Mouse (Mus musculus) splenic B cell, adult 2 months (primary cell): ENCODE data around the gene Map3k20.

ENCODE experiments used
- DNase-seq: peaks from one replicate; pipeline ENCODE4 v3.0.0-alpha.2; 2011; ENCODE audit warnings: low read depth, low spot score
- H3K27me3 ChIP-seq: 2 replicates; pipeline ENCODE4 v1.6.1; 2012; ENCODE audit warnings: mild to moderate bottlenecking, low read length, moderate library complexity, mixed read lengths; ENCODE audit not compliant: control insufficient read depth, poor library complexity, insufficient read depth, severe bottlenecking
- H3K36me3 ChIP-seq: 2 replicates; pipeline ENCODE4 v1.6.1; 2012; ENCODE audit warnings: mild to moderate bottlenecking, low read length, moderate library complexity, mixed read lengths; ENCODE audit not compliant: control insufficient read depth, poor library complexity, insufficient read depth, severe bottlenecking

Map3k20 gene

DNA sequence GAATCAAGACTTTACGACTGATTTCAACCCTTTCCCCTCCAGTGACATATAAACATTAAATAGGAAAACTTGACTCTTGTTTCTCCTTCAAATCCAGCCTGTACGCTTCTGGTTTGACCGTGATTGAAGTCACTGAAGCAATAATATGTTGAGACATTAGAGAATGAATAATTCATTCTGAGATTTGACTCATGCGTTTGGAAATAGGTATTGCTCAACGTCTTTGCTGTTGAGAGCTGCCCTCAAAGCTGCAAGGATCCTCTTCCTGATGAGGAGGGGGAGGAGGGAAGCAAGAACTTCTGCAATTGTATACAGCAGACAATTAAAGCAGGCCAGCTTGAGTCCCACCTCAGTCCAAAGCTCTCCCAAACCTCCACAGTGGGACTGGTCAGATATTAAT is 81.1 kb downstream of the Map3k20 start:
- H3K27me3 ChIP-seq: no peaks in the 10 kb centered on the region
- DNase-seq: no peak
- H3K36me3 ChIP-seq: no peaks in the 10 kb centered on the region

DNA sequence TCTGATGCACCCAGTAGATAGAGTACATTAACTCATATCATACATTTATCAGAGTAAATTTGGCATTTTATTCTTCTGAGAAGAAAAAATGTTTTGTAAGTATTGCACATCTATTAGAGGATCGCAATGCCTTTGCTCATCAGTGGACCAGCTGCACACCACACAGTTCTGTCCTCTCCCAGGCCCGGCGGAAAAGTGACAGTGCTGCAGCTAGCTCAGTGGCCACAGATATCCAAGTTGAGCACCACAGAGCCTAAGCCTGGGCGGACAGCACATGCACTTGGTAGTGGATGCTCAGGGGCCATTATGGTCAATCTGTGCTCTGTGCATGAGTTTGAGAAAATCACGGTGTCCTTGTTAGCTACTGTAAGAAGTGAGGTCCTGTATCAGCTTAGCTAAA is 82.4 kb downstream of the Map3k20 start:
- no peaks in the 10 kb centered on the region for H3K36me3 ChIP-seq
- no peaks in the 10 kb centered on the region for H3K27me3 ChIP-seq
- no peak for DNase-seq

DNA sequence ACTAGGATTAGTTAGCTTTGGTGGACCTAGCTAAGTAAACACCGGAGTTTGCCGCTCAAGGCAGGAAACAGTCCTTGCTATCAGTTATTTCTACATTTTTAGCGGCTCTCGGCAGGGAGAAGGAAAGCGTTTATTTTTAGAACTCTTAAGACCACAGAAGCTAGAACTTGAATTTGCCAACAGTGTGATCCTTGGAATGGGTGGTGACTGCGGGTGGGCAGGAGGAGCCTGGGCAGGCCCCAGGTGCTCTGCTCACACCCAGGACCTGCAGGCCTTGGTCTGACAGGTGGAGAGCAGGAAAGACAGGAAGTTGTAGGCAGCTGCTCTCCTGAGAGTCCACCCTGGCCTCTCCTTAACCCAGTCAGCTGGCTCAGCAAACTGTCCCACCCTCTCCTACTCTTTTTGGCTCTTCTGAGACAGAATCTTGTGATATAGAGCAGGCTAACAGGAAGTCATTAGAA is 83.7 kb downstream of the Map3k20 start:
- Histone ChIP-seq H3K27me3 (no peaks in the 10 kb centered on the region), H3K36me3 (no peaks in the 10 kb centered on the region)
- no peak for DNase-seq

DNA sequence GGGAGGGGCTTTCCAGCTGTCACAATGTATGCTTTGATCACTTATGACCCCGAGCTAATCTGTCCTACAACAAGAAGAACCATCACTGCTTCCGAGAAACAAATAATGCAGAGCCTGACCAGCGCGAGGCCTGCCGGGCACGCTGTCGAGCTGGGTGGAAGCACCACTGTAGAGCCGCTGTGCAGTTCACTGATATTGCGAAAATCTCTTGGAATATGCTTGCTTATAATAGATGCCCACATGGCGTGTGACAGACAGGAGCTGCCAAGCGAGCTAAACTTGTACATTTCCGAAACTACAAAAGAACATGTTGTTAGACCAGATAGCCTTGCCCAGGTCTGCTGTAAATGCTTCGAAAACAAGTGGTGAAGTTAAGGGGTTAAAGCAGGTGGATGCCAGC is 86.7 kb downstream of the Map3k20 start:
- H3K27me3 ChIP-seq: no peaks in the 10 kb centered on the region
- no peak for DNase-seq
- H3K36me3 ChIP-seq: no peaks in the 10 kb centered on the region

DNA sequence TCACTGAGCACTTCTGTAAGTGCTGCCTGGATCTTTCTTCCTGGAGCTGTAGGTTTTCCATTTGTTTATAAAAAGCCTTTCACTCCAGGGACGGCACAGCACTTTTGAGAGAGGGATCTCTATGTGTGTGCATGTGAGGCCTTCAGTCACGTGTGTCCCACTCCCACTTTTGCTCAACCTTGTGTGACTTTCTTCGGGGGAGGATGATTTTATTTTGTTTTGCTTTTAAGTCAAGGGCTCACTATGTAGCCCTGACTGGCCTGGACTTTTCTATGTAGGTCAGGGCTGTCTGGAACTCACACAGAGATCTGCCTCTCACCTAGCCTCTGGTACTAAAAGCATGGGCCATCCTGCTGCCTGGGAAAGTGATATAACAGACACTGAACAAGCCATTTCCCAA is 88.6 kb downstream of the Map3k20 start:
- no peaks in the 10 kb centered on the region for H3K36me3 ChIP-seq
- no peaks in the 10 kb centered on the region for H3K27me3 ChIP-seq
- no peak for DNase-seq

DNA sequence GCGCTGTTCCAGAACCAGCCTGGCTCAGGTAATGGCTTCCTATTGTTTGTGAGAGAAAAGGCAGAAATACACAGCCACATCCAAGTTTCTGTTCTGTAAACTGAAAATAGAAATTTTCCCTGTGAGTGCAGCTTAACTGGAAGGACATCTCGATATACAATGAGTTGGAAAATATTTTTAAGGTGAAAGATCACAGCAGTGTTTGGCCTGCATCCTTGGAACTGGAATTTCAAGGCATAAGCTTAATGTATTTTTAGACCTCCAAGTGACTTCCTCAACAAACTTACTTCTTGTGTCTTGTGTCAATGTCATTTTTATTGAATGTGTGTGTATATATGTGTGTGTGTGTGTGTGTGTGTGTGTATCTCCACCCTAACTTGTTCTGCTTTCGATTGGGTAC is 90.4 kb downstream of the Map3k20 start:
- no peak for DNase-seq
- no peaks in the 10 kb centered on the region for H3K36me3 ChIP-seq
- no peaks in the 10 kb centered on the region for H3K27me3 ChIP-seq

DNA sequence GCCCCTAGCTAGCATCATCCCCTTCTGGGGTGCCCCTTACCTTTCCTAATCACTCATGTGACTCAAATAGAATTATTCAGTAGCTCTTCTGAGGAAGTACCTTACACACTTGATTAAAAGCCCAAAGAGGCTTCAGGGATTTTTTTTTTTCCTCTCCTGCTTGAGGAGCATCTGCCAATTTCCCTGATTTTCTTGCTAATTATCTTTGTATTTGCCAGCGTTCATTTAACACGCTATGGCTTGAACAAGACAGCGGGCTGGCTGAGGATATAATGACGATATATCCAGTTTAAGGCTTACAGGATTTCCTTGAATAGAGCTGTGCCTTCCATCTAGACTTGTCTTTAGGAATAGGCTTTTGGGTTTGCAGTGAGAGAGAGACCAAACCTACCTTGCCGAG is 91.5 kb downstream of the Map3k20 start:
- H3K36me3 ChIP-seq: no peaks in the 10 kb centered on the region
- H3K27me3 ChIP-seq: no peaks in the 10 kb centered on the region
- DNase-seq: no peak

DNA sequence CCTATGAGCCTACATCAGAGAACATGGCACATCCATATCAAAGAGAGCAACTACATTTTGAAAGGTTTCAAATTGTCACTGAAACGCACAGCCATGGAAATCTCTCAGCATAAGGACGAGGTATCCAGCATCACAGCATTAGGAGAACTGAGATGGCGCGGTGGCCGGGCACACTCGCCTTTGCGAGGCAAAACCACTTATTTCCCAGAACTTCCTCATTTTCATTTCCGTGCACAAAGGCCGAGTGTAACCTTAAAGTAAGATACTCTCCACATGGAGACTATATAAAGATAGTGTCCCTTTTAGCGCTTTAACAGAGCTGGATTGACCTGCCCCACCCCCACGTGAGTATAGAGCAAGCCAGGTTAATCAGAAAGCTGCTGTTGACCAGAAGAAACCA is 94.0 kb downstream of the Map3k20 start:
- DNase-seq: peak; percentile 37
- H3K36me3 ChIP-seq: no peaks in the 10 kb centered on the region
- H3K27me3 ChIP-seq: no peaks in the 10 kb centered on the region

DNA sequence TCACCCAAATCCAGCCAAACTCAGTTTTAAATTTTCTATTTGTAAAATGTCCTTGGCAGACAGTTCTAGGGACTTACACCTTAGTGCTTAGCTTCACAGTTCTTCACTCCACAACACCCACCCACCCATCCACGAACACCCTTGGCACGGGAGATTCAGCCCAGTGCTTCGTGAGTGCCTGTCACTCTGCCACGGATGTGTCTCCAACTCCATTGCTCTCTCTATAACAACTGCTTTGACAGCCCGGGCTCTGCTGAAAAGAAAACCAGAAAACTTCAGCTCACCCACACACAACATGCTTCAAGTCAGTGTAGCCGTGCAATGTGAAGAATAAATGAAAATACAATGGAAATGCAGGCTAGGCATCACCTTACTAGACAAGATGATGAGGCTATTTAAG is 97.2 kb downstream of the Map3k20 start:
- Histone ChIP-seq H3K27me3 (no peaks in the 10 kb centered on the region), H3K36me3 (no peaks in the 10 kb centered on the region)
- DNase-seq: no peak

DNA sequence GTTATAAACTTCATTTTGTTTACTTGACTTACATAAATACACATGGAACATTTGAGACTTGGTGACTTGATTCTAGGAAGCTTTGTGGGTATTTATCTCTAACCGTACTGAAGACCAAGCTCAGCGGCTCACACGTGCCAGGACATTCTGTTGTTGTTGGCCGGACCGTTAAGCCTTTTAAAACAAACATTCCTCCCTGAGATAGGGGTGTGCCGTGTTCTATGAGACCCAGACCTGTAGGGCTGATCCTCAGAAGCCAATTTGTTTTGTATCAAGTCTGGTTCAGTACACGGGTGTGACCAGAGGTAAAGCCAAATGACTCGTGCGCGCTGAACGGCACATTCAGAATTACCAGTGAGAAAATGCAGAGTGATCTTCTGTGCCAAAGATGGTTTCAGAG is 97.9 kb downstream of the Map3k20 start:
- no peak for DNase-seq
- no peaks in the 10 kb centered on the region for H3K36me3 ChIP-seq

DNA sequence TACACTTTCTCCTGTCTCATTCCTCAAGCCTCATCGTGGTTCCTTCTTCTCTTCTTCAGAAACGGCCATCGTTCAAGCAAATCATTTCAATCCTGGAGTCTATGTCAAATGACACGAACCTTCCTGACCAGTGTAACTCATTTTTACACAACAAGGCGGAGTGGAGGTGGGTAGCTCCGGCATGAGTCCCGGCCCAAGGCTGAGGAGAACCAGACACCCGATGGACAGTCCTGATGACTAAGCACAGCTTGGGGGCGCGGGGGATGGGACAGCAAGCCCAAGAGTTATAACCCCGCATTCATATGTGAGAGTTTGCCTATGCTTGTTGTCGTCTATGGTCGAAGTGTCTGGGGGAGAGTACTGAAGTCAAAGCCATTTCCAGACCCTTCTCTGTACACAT is 104.0 kb downstream of the Map3k20 start:
- DNase-seq: no peak
- no peaks in the 10 kb centered on the region for H3K27me3 ChIP-seq
- no peaks in the 10 kb centered on the region for H3K36me3 ChIP-seq

More for the DNA sequence above, 97.9 kb downstream of the Map3k20 start:
- no peaks in the 10 kb centered on the region for H3K27me3 ChIP-seq

DNA sequence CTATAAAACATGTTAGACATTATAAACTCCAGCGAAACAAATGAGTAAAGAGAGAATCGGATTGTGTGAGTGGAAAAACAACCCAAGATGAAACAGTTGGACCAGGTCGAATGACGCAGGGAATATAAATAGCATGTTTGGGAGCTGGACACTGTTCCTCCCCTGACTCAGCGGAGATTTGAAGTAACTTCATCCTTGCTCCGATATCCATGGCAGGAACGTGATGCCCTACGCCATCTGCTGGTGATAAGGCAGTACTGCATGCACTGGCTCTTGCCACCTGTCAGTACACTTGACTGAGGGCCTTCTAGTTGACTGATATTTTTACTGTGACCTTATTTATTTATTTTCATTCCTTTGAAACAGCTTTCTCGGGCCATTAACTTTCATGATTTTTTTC is 104.5 kb downstream of the Map3k20 start:
- Histone ChIP-seq H3K36me3 (no peaks in the 10 kb centered on the region), H3K27me3 (no peaks in the 10 kb centered on the region)
- DNase-seq: peak; percentile 81

DNA sequence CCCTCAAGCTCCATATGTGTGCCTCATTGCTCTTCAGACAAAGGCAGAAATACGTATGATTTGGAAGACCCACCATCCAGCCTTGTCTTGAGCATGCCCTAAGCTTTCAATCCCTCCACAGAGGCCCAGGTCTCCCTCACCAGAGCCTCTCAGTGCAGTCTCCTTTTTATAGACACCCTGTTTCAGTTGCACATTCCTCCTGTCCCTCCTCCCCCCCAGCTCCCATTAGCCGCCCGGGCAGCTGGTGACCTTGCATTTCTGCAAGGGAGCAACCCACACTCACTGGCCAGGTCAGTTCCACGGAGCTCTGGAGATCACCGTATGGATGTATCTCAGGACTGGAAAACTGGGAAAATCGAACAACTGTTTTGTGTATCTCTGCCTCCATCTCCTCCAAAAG is 105.0 kb downstream of the Map3k20 start:
- H3K36me3 ChIP-seq: no peaks in the 10 kb centered on the region
- H3K27me3 ChIP-seq: no peaks in the 10 kb centered on the region
- no peak for DNase-seq

DNA sequence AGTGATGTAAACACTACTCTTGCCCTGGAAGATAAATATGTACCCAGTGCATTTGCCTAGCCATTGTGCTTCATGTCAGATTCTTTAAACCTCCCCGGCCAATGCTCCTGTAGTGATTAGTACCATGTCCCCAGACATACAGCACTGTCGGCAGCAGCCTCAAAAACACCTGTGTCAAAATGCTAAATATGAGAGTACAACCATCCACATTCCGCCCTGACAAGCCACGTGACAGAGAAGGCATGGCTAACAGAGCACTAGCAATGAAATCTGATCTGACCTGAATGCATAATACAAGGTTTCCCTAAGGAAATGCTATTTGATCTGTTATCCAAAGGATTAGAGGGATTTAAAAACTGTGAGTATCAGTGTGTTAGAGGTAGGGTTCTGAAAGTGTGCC is 105.6 kb downstream of the Map3k20 start:
- DNase-seq: no peak
- Histone ChIP-seq H3K27me3 (no peaks in the 10 kb centered on the region), H3K36me3 (no peaks in the 10 kb centered on the region)

DNA sequence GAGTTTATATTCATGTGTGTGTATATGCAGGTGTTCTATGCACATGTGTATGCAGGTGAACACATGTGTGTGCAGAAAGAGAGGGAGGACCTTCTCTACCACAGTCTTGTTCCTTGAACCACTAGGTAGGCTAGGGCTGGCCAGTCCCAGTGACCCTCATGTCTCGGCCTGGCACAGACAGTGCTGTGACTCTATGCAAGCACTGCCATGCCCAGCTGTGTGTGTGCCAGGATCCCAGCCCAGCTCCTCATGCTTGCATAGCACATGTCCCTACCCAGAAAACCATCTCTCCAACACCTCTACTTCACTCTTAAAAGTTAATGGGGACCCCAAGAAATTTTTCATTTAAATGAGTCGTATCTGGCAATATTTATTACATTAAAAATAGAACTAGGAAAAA is 106.3 kb downstream of the Map3k20 start:
- Histone ChIP-seq H3K36me3 (no peaks in the 10 kb centered on the region), H3K27me3 (no peaks in the 10 kb centered on the region)
- DNase-seq: no peak

DNA sequence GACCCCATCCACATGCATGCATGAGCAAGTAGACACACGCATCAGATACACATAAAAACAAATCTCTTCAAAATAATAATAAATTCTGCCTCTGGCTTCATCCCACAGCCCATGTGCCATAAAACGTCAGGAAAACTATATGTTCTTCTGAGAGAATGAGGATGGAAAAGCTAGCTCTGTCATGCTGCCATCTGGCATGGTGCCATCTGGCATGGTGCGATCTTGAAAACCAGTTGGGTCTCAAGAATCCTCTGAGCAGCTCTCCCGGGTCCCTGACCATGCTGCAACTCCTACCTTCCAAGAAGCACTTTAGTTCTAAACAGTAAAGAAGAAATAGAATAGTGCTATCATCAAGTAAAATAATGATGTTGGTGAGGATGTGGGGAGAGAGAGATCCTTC is 106.9 kb downstream of the Map3k20 start:
- no peaks in the 10 kb centered on the region for H3K36me3 ChIP-seq
- no peaks in the 10 kb centered on the region for H3K27me3 ChIP-seq
- DNase-seq: no peak
